Mouse (Mus musculus): ENCODE measurements at regions not wholly inside any gene's neighbourhood (a gene's known extent, or its start where the extent isn't known, plus 50 kb on each side); places are given as distances from the start of the nearest gene placed in this dataset.

DNA sequence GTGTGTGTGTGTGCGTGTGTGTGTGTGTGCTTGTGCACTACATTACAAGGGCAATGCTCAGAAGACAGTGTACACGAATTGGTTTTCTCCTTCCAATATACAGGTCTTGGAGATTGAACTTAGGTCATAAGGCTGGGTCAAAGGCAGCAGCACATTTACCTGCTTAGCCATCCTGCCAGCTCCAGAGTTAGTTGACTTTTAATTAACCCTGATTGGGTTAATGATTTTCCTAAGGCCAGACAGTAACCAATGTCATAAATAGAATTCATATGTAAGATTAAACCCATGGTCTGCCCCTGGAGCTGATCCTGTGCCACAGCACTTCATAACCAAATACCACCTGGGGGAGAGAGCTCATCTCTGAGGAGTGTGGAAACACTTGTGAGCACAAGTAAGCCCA, 81.3 kb upstream of the Cenpw start:
- no peak for TF ChIP-seq CTCF (IDR thresholded peaks at IDR 0.05; ENCODE audit: low read depth)
- H3K4me2 ChIP-seq (replicated peaks; ENCODE audit: low read depth), result no peak overlapping the region
- WGBS, result 86% methylated on average over 2 of the region's 2 CpGs
- H3K27ac ChIP-seq (ENCODE audit: low read depth, low read length), result no peak overlapping the region
- no peaks in the 10 kb centered on the region for H3K4me1 ChIP-seq (replicated peaks; ENCODE audit: control insufficient read depth, insufficient read depth, low read length)
- no peaks in the 10 kb centered on the region for H3K9me3 ChIP-seq (ENCODE audit: control insufficient read depth)
- H3K36me3 ChIP-seq (ENCODE audit: control insufficient read depth, insufficient read depth), result no peaks in the 10 kb centered on the region
- no peak for ATAC-seq
- H3K27me3 ChIP-seq (replicated peaks; ENCODE audit: control insufficient read depth, insufficient read depth, low read length), result no peaks in the 10 kb centered on the region
- H3K4me3 ChIP-seq (ENCODE audit: low read depth, low read length), result no peak overlapping the region
- no peak overlapping the region for H3K9ac ChIP-seq (ENCODE audit: low read depth, low read length)

- Histone ChIP-seq H3K4me2 (replicated peaks; ENCODE audit: low read depth) (no peak overlapping the region), H3K27ac (ENCODE audit: low read depth, low read length) (no peak overlapping the region), H3K36me3 (ENCODE audit: control insufficient read depth, insufficient read depth) (no peaks in the 10 kb centered on the region), H3K4me1 (replicated peaks; ENCODE audit: control insufficient read depth, insufficient read depth, low read length) (no peaks in the 10 kb centered on the region), H3K9ac (ENCODE audit: low read depth, low read length) (no peak overlapping the region), H3K4me3 (ENCODE audit: low read depth, low read length) (no peak overlapping the region), H3K27me3 (replicated peaks; ENCODE audit: control insufficient read depth, insufficient read depth, low read length) (no peaks in the 10 kb centered on the region), H3K9me3 (ENCODE audit: control insufficient read depth) (no peaks in the 10 kb centered on the region)
- WGBS, result 71% methylated on average over 1 of the region's 1 CpGs
- TF ChIP-seq CTCF (IDR thresholded peaks at IDR 0.05; ENCODE audit: low read depth), result no peak
- ATAC-seq, result no peak
Observed at GRCm38 (mm10) chr10:30280451-30280850, 80.1 kb upstream of the Cenpw start.

DNA sequence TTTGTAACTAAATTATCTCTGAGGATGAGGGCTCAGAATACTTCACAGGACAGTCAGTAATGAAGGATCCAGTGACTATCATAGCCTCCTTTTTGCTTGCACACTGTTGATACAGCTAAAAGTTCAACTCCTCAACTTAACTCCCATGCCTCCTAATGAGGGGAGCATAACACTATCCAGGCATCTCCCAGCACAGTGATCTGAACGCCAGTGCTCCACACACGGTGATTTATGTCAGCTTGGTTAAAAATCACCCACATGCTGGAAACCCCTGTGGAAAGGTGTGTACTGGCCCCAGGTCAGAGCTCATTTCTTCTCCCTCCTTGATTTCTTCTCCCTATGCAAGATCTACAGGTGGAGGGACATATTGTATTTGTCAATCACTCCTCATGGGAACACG, 79.6 kb upstream of the Cenpw start:
- TF ChIP-seq CTCF (IDR thresholded peaks at IDR 0.05; ENCODE audit: low read depth), result no peak
- H3K4me1 ChIP-seq (replicated peaks; ENCODE audit: control insufficient read depth, insufficient read depth, low read length), result no peaks in the 10 kb centered on the region
- no peak overlapping the region for H3K4me3 ChIP-seq (ENCODE audit: low read depth, low read length)
- no peak overlapping the region for H3K4me2 ChIP-seq (replicated peaks; ENCODE audit: low read depth)
- no peaks in the 10 kb centered on the region for H3K9me3 ChIP-seq (ENCODE audit: control insufficient read depth)
- no peaks in the 10 kb centered on the region for H3K27me3 ChIP-seq (replicated peaks; ENCODE audit: control insufficient read depth, insufficient read depth, low read length)
- ATAC-seq, result no peak
- no peak overlapping the region for H3K27ac ChIP-seq (ENCODE audit: low read depth, low read length)
- no peaks in the 10 kb centered on the region for H3K36me3 ChIP-seq (ENCODE audit: control insufficient read depth, insufficient read depth)
- no peak overlapping the region for H3K9ac ChIP-seq (ENCODE audit: low read depth, low read length)
- 49% methylated on average over 3 of the region's 3 CpGs for WGBS

DNA sequence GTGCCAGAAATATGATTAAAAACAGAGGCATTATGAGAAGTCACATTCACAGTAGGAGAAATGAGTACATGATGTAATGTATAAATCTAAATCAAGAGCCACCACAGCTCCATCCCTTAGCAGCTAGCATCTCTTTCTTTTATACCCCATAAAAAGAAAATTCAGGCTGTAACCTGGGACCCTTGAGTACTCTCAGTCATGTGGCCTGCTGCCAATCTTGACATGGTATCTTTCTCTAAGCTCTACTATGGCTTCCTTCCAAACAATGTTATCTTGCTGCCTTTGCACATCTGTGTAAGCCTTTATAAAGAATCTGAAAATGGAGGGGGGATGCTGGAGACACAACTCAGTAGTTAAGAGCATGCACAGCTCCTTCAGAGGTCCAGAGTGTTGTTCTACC, 78.6 kb upstream of the Cenpw start:
- no peak for ATAC-seq
- no peak overlapping the region for H3K27ac ChIP-seq (ENCODE audit: low read depth, low read length)

DNA sequence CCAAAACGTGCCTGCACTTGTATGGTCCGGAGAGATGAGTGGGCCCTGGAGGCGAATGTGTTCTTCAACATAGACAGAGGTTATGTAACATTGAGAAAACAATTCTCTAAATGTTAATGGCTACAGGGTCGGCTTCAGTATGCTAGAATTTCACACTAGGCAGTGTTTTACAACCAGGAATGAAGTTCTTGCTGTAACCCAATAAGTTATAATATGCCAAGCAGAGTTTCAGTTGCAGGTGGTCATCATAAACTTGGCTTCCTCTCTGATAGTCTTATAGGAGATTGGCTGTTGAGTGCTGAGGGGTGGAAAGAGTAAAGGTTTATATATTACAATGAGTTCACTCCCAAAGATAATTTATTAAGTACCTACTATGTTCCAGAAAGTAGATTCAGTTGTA, 64.8 kb upstream of the Cenpw start:
- Histone ChIP-seq H3K27me3 (replicated peaks; ENCODE audit: control insufficient read depth, insufficient read depth, low read length) (no peaks in the 10 kb centered on the region), H3K9me3 (ENCODE audit: control insufficient read depth) (no peaks in the 10 kb centered on the region), H3K27ac (ENCODE audit: low read depth, low read length) (no peak overlapping the region), H3K9ac (ENCODE audit: low read depth, low read length) (no peak overlapping the region), H3K4me1 (replicated peaks; ENCODE audit: control insufficient read depth, insufficient read depth, low read length) (no peaks in the 10 kb centered on the region), H3K4me2 (replicated peaks; ENCODE audit: low read depth) (no peak overlapping the region), H3K36me3 (ENCODE audit: control insufficient read depth, insufficient read depth) (no peaks in the 10 kb centered on the region), H3K4me3 (ENCODE audit: low read depth, low read length) (no peak overlapping the region)
- no peak for ATAC-seq
- WGBS, result 78% methylated on average over 4 of the region's 4 CpGs
- TF ChIP-seq CTCF (IDR thresholded peaks at IDR 0.05; ENCODE audit: low read depth), result no peak

More for the DNA sequence above, 78.6 kb upstream of the Cenpw start:
- Histone ChIP-seq H3K9ac (ENCODE audit: low read depth, low read length) (no peak overlapping the region), H3K27me3 (replicated peaks; ENCODE audit: control insufficient read depth, insufficient read depth, low read length) (no peaks in the 10 kb centered on the region), H3K4me1 (replicated peaks; ENCODE audit: control insufficient read depth, insufficient read depth, low read length) (no peaks in the 10 kb centered on the region), H3K4me3 (ENCODE audit: low read depth, low read length) (no peak overlapping the region), H3K4me2 (replicated peaks; ENCODE audit: low read depth) (no peak overlapping the region), H3K9me3 (ENCODE audit: control insufficient read depth) (no peaks in the 10 kb centered on the region), H3K36me3 (ENCODE audit: control insufficient read depth, insufficient read depth) (no peaks in the 10 kb centered on the region)
- TF ChIP-seq CTCF (IDR thresholded peaks at IDR 0.05; ENCODE audit: low read depth), result no peak

GRCm38 (mm10) chr10:30259716-30260115, 59.4 kb upstream of the Cenpw start:
- Histone ChIP-seq H3K27ac (ENCODE audit: low read depth, low read length) (no peak overlapping the region), H3K4me2 (replicated peaks; ENCODE audit: low read depth) (no peak overlapping the region), H3K27me3 (replicated peaks; ENCODE audit: control insufficient read depth, insufficient read depth, low read length) (no peaks in the 10 kb centered on the region), H3K4me1 (replicated peaks; ENCODE audit: control insufficient read depth, insufficient read depth, low read length) (no peaks in the 10 kb centered on the region), H3K9me3 (ENCODE audit: control insufficient read depth) (no peaks in the 10 kb centered on the region), H3K36me3 (ENCODE audit: control insufficient read depth, insufficient read depth) (no peaks in the 10 kb centered on the region), H3K4me3 (ENCODE audit: low read depth, low read length) (no peak overlapping the region), H3K9ac (ENCODE audit: low read depth, low read length) (no peak overlapping the region)
- 58% methylated on average over 3 of the region's 3 CpGs for WGBS
- ATAC-seq, result no peak
- no peak for TF ChIP-seq CTCF (IDR thresholded peaks at IDR 0.05; ENCODE audit: low read depth)

GRCm38 (mm10) chr10:30257889-30258288, 57.5 kb upstream of the Cenpw start:
- H3K27me3 ChIP-seq (replicated peaks; ENCODE audit: control insufficient read depth, insufficient read depth, low read length), result no peaks in the 10 kb centered on the region
- ATAC-seq, result no peak
- H3K4me1 ChIP-seq (replicated peaks; ENCODE audit: control insufficient read depth, insufficient read depth, low read length), result no peaks in the 10 kb centered on the region
- TF ChIP-seq CTCF (IDR thresholded peaks at IDR 0.05; ENCODE audit: low read depth), result no peak
- no peak overlapping the region for H3K27ac ChIP-seq (ENCODE audit: low read depth, low read length)
- H3K9me3 ChIP-seq (ENCODE audit: control insufficient read depth), result no peaks in the 10 kb centered on the region
- 54% methylated on average over 4 of the region's 4 CpGs for WGBS
- no peaks in the 10 kb centered on the region for H3K36me3 ChIP-seq (ENCODE audit: control insufficient read depth, insufficient read depth)
- H3K4me3 ChIP-seq (ENCODE audit: low read depth, low read length), result no peak overlapping the region
- H3K4me2 ChIP-seq (replicated peaks; ENCODE audit: low read depth), result no peak overlapping the region
- H3K9ac ChIP-seq (ENCODE audit: low read depth, low read length), result no peak overlapping the region

Measured in intestine, postnatal 0 days (tissue).